Mouse (Mus musculus): Measurements from ENCODE around the gene Ccdc153.

Ccdc153 gene

GRCm38 (mm10) chr9:44241418-44241817 is 942 bp downstream of the Ccdc153 start:
- peak; percentile 63 for DNase-seq

GRCm38 (mm10) chr9:44243621-44244020 is 3.1 kb downstream of the Ccdc153 start:
- DNase-seq, result no peak

DNA sequence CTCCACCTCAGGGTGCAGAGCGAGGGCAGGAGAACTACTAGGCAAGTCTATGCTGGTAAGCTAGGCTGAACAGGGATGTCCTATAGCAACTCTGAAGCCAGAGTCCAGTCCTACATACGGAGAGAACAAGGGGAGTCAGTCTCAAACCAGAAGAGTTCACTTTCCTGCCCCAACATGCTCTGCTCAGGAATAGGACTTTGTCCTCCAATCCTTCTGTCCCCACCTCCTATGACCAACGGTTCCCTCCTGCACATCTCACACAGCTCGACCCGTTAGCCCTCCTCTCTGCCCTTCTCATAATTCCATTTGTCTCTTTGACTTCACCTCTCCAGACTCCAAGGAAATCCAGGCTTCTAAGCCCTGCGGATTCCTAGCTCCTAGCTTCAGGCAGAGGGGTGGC is 7.4 kb downstream of the Ccdc153 start:
- no peak for DNase-seq

GRCm38 (mm10) chr9:44249181-44250146 is 9.0 kb downstream of the Ccdc153 start:
- peak; percentile 92 for DNase-seq

- no peak for DNase-seq
These were observed 10.0 kb downstream of the Ccdc153 start for GRCm38 (mm10) chr9:44250445-44250844.

DNA sequence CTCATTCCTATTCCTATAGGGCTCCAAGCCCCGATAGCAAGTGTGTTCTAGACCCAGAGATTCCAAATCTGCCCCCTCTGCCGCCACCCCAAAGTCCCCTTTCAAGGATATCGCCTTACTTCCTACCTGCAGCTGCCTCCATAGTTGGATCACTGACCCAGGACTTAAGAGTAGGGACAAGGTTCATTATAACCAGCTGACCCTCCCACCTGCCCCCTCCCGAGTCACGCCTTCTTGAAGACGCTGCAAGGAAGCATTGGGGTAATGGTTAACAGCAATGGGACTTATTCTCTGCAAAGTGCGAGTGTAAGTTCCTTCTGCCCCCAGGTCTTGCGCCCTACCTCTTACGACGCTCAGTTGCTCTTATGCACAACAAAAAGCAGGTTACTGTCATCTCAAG is 10.8 kb downstream of the Ccdc153 start, which contains the start of gene Pdzd3:
Gene Pdzd3 (minus strand): TSS at position 158 of the 400 bp plus-strand sequence.
- DNase-seq, result no peak

DNA sequence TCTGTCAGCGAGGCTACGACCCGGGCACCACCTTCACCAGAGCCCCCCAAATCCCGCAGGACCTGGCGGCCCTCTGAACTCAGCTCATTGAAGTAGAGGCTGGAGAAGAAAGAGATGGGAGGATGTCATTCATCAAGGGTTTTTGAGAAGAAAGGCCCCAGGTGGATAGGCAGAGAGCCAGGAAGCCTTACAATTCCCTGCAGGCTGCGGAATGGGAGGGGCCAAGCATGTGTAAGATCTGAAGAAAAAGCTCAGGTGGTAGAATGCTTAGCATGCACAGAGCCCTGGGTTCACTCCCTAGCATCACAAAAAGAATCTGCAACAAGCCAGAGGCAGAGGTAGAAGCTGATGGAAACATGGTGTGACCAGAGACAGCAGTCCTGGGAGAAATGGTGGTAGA is 13.0 kb downstream of the Ccdc153 start:
- peak; percentile 80 for DNase-seq

GRCm38 (mm10) chr9:44254508-44255135 is 14.1 kb downstream of the Ccdc153 start:
- no peak for DNase-seq

DNA sequence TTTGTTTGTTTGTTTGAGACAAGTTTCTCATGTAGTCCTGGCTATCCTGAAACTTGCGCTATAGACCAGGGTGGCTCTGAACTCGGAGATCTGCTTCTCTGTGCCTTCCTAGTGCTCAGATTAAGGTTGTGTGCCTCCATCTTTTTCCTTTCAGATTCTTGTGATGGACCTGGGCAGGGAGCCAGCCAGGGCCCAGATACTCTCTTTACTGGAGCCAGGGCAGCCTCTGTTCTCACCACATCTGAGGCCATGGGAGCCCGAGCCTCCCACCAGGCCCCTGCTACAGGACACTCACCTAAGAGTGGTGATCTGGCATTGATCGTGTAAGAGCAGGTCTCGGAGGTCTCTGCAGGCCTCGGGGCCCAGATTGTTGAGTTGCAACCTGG is 14.7 kb downstream of the Ccdc153 start:
- DNase-seq, result no peak

GRCm38 (mm10) chr9:44256213-44256612 is 15.7 kb downstream of the Ccdc153 start:
- no peak for DNase-seq

GRCm38 (mm10) chr9:44259014-44259413 is 18.5 kb downstream of the Ccdc153 start:
- no peak for DNase-seq

GRCm38 (mm10) chr9:44261388-44261787 is 20.9 kb downstream of the Ccdc153 start:
- DNase-seq, result no peak

- DNase-seq, result no peak
These were observed 26.2 kb downstream of the Ccdc153 start for GRCm38 (mm10) chr9:44266478-44267226.

GRCm38 (mm10) chr9:44267319-44268026 is 27.0 kb downstream of the Ccdc153 start:
- DNase-seq, result peak; percentile 40

- DNase-seq, result peak; percentile 90
These were observed 27.5 kb downstream of the Ccdc153 start for GRCm38 (mm10) chr9:44268027-44268360.

DNA sequence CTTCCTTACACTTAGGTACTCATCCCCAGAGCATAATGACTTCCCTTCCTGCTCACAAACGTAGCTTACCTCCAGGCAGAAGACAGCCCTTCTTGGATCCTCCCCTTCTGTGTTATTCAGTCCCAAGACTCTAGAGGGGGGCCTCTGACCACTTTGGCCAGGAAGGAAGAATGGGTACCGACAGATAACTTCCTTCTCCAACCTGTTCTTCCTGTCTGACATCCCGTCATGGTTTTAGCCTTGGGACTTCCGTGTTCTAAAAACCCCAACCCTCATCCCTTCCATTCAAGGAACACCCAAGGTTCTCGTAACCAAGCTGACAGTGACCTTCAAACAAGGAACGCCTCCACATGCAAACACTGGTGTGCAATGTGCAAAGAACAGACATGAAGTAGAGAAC is 28.0 kb downstream of the Ccdc153 start, which contains the start of gene Nlrx1:
Gene Nlrx1 (minus strand): TSS at position 168 of the 400 bp plus-strand sequence.
- DNase-seq, result no peak

- peak; percentile 65 for DNase-seq
These were observed 28.6 kb downstream of the Ccdc153 start for GRCm38 (mm10) chr9:44269077-44269476.

GRCm38 (mm10) chr9:44269973-44270372 is 29.5 kb downstream of the Ccdc153 start:
- DNase-seq, result no peak

- DNase-seq, result no peak
These were observed 42.7 kb downstream of the Ccdc153 start for GRCm38 (mm10) chr9:44283183-44283582.

- no peak for DNase-seq
These were observed 45.9 kb downstream of the Ccdc153 start for GRCm38 (mm10) chr9:44286256-44286850.

DNA sequence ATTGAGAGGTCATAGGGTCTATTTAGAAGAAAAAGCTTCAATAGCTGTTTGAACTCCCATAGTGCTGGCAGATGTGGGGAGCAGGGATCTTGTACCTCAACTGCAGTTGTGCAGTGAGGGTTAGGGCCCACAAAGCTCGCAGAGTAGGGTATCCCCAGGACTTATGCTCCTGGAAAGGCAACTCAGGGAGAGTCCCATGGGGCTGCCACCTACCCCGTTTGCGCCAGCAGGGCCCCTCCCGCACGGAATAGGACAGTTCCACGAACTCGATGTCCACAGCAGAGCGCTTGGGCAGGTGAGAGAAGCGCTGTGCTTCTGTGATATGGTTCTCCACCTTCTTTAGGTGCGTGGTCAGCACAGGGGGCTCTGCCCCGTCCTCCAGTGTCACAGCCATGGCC is 46.5 kb downstream of the Ccdc153 start:
- no peak for DNase-seq

DNA sequence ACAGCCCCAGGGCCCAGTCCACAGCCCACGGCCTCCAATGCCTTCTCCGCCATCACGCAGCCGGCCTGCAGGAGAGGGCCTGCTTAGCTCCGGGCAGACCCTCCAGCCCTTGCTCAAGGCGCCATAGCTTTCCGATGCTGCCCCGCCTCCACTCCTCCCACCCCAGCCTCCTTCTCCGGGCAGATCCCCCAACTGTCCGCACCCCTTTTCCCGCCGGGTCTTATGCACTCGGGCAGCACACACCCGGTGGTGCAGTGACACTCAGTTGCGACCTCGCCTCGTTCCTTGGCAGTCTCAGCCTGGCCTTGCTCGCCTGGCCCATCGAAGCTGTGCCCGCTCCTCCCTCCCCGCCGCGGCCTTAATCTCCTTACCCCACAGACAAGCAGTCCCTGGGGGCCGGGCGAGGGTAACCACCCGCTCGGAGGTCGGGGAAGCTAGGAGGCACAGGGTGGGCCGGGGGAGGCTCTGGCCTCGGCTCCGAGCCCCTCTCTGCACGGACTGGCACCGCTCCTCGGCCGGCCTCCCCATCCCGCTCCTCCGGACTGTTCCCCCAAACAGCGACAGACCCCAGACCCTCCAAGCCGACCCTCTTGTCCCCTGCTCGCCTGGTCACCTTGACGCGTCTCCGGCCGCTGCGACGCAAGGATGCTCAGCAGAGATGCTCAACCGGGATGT is 47.1 kb downstream of the Ccdc153 start:
- no peak for DNase-seq

Measured in thymus, postnatal 14 days (tissue).